9 mouse cellular contexts compared by ENCODE assay signal in genomic region chr2:32692496-32692895, GRCm38 (mm10). TPM values are rescaled to one million over a fixed set of nuclear protein-coding genes. Genes with fewer than 3 reads are reported as not detected.
DNase-seq lines count a peak whose midpoint lies in the region; ATAC-seq and TF ChIP-seq lines count a peak whose summit lies in the region.
"Had no signal": no experiment of that assay in that cellular context is flagged by ENCODE, and none has a peak within 500 bp of the region (broad histone marks: within the 10 kb centered on the region; RNA-seq: fewer than 3 reads in every experiment).

No protein-coding gene starts in this region.

- H3K9ac ChIP-seq in hindbrain, embryonic 13.5 days: 0 out of 2 replicates have a peak overlapping the region, but pooled peaks have one; percentile 89
- no peak overlapping the region for H3K9ac ChIP-seq in hindbrain, embryonic 11.5 days (ENCODE audit: low read depth, low read length)
- H3K9ac ChIP-seq in ES-Bruce4 (ENCODE audit: low read depth, poor library complexity, severe bottlenecking): peak overlapping the region; percentile 84; the same call in 1 of the 2 replicates
- H3K9ac ChIP-seq in embryonic facial prominence, embryonic 14.5 days (ENCODE audit: low read depth, low read length): 0 out of 2 replicates have a peak overlapping the region, but pooled peaks have one; percentile 80
- H3K9ac ChIP-seq in liver, embryonic 15.5 days: peak overlapping the region; percentile 78; the same call in 1 of the 2 replicates

- no peak for DNase-seq in hindbrain, embryonic 11.5 days (ENCODE audit: low spot score)
- no peak for DNase-seq in embryonic facial prominence, embryonic 14.5 days (ENCODE audit: low spot score)
- no peak for DNase-seq in right cerebral cortex, postnatal 4 days
- DNase-seq in thymus, postnatal 14 days: no peak
- DNase-seq: lung, postnatal 4 days had no signal

- no peaks in the 10 kb centered on the region for H3K9me3 ChIP-seq in hindbrain, embryonic 13.5 days
- H3K9me3 ChIP-seq in hindbrain, embryonic 11.5 days (ENCODE audit: control insufficient read depth, low read length): no peaks in the 10 kb centered on the region
- no peaks in the 10 kb centered on the region for H3K9me3 ChIP-seq in ES-Bruce4 (replicated peaks; ENCODE audit: control insufficient read depth, insufficient read depth, low read length, poor library complexity, severe bottlenecking)
- no peaks in the 10 kb centered on the region for H3K9me3 ChIP-seq in embryonic facial prominence, embryonic 14.5 days (ENCODE audit: control insufficient read depth, low read length)
- no peaks in the 10 kb centered on the region for H3K9me3 ChIP-seq in liver, embryonic 15.5 days (replicated peaks)

- no peak for ATAC-seq in hindbrain, embryonic 13.5 days (ENCODE audit: low FRiP score)
- no peak for ATAC-seq in hindbrain, embryonic 11.5 days (ENCODE audit: low FRiP score)
- no peak for ATAC-seq in embryonic facial prominence, embryonic 14.5 days (ENCODE audit: low read depth)
- no peak for ATAC-seq in liver, embryonic 15.5 days (ENCODE audit: insufficient read depth)

- H3K27me3 ChIP-seq in hindbrain, embryonic 13.5 days: no peaks in the 10 kb centered on the region
- no peaks in the 10 kb centered on the region for H3K27me3 ChIP-seq in hindbrain, embryonic 11.5 days (ENCODE audit: control insufficient read depth, insufficient read depth, low read length)
- H3K27me3 ChIP-seq in ES-Bruce4 (ENCODE audit: control insufficient read depth, insufficient read depth, low read length, poor library complexity, severe bottlenecking): no peaks in the 10 kb centered on the region
- no peaks in the 10 kb centered on the region for H3K27me3 ChIP-seq in embryonic facial prominence, embryonic 14.5 days (replicated peaks; ENCODE audit: control insufficient read depth, insufficient read depth, low read length)
- no peaks in the 10 kb centered on the region for H3K27me3 ChIP-seq in liver, embryonic 15.5 days

- peaks cover 9% of the 10 kb centered on the region for H3K36me3 ChIP-seq in hindbrain, embryonic 13.5 days
- H3K36me3 ChIP-seq in hindbrain, embryonic 11.5 days (ENCODE audit: control insufficient read depth, insufficient read depth, low read length): no peaks in the 10 kb centered on the region
- peaks cover 4% of the 10 kb centered on the region; the same call in 1 of the 2 replicates for H3K36me3 ChIP-seq in ES-Bruce4 (ENCODE audit: control insufficient read depth, insufficient read depth, low read length, poor library complexity, severe bottlenecking)
- peaks cover 12% of the 10 kb centered on the region; the same call in 1 of the 2 replicates for H3K36me3 ChIP-seq in embryonic facial prominence, embryonic 14.5 days (ENCODE audit: control insufficient read depth, insufficient read depth, low read length)
- peaks cover 11% of the 10 kb centered on the region for H3K36me3 ChIP-seq in liver, embryonic 15.5 days (replicated peaks)

- WGBS in hindbrain, embryonic 13.5 days: 95% methylated on average over 14 of the region's 14 CpGs
- whole genome bisulfite sequencing in hindbrain, embryonic 11.5 days: 95% methylated on average over 14 of the region's 14 CpGs
- WGBS in embryonic facial prominence, embryonic 14.5 days: 89% methylated on average over 14 of the region's 14 CpGs
- 82% methylated on average over 14 of the region's 14 CpGs for WGBS in liver, embryonic 15.5 days (ENCODE audit: insufficient replicate concordance)

- TF ChIP-seq POLR2A in ES-Bruce4 (IDR thresholded peaks at IDR 0.05; ENCODE audit: insufficient read depth, low read length): no peak

- H3K4me2 ChIP-seq in hindbrain, embryonic 13.5 days: peak overlapping the region; percentile 89; the same call in 1 of the 2 replicates
- no peak overlapping the region for H3K4me2 ChIP-seq in hindbrain, embryonic 11.5 days (replicated peaks; ENCODE audit: low read depth, low read length)
- peak overlapping the region; percentile 63 for H3K4me2 ChIP-seq in embryonic facial prominence, embryonic 14.5 days (ENCODE audit: low read depth, low read length)
- H3K4me2 ChIP-seq in liver, embryonic 15.5 days: peak overlapping the region; percentile 98

- no peak overlapping the region for H3K27ac ChIP-seq in hindbrain, embryonic 13.5 days
- H3K27ac ChIP-seq in hindbrain, embryonic 11.5 days (ENCODE audit: low read depth, low read length): no peak overlapping the region
- no peak overlapping the region for H3K27ac ChIP-seq in ES-Bruce4 (ENCODE audit: insufficient read depth, low read length)
- no peak overlapping the region for H3K27ac ChIP-seq in embryonic facial prominence, embryonic 14.5 days (replicated peaks; ENCODE audit: low read depth, low read length)
- peak overlapping the region; percentile 74; the same call in 1 of the 2 replicates for H3K27ac ChIP-seq in liver, embryonic 15.5 days (replicated peaks)

- no peak for TF ChIP-seq EP300 in ES-Bruce4 (IDR thresholded peaks at IDR 0.05; ENCODE audit: insufficient read depth, low read depth, low read length)

- peak overlapping the region; percentile 77; the same call in 1 of the 2 replicates for H3K4me3 ChIP-seq in hindbrain, embryonic 13.5 days
- H3K4me3 ChIP-seq in hindbrain, embryonic 11.5 days (ENCODE audit: low read depth, low read length): no peak overlapping the region
- peak overlapping the region; percentile 23; the same call in 1 of the 2 replicates for H3K4me3 ChIP-seq in ES-Bruce4 (ENCODE audit: low read depth, low read length)
- no peak overlapping the region for H3K4me3 ChIP-seq in embryonic facial prominence, embryonic 14.5 days (ENCODE audit: low read depth, low read length)
- peak overlapping the region; percentile 71 for H3K4me3 ChIP-seq in liver, embryonic 15.5 days (replicated peaks)

- no peak for TF ChIP-seq CTCF in ES-Bruce4 (IDR thresholded peaks at IDR 0.05; ENCODE audit: low read depth, low read length)

- peaks cover 18% of the 10 kb centered on the region for H3K4me1 ChIP-seq in hindbrain, embryonic 13.5 days (replicated peaks)
- peaks cover 2% of the 10 kb centered on the region; the same call in 1 of the 2 replicates for H3K4me1 ChIP-seq in hindbrain, embryonic 11.5 days (replicated peaks; ENCODE audit: control insufficient read depth, insufficient read depth, low read length)
- peaks cover 7% of the 10 kb centered on the region for H3K4me1 ChIP-seq in ES-Bruce4 (ENCODE audit: control insufficient read depth, insufficient read depth, low read length)
- peaks cover 5% of the 10 kb centered on the region; the same call in 1 of the 2 replicates for H3K4me1 ChIP-seq in embryonic facial prominence, embryonic 14.5 days (ENCODE audit: control insufficient read depth, insufficient read depth, low read length)
- peaks cover 53% of the 10 kb centered on the region for H3K4me1 ChIP-seq in liver, embryonic 15.5 days (replicated peaks)

RNA-seq across cellular contexts. Expression of gene Fpgs, which starts 11.4 kb away (rescaled TPM):
- polyA plus RNA-seq in hindbrain, embryonic 13.5 days (2015; fragmentation: Nextera tagmentation; extraction: Ambion mirVana): 14.5 and 16.4 TPM in 2 replicates
- polyA plus RNA-seq in hindbrain, embryonic 11.5 days (2014; fragmentation: Nextera tagmentation; extraction: Ambion mirVana): 11.2 and 13.6 TPM in 2 replicates
- 45.7 and 52.7 TPM in 2 replicates for polyA plus RNA-seq in ES-Bruce4 (2011; ENCODE audit: insufficient read depth, insufficient read length, low read depth, missing spikeins)
- polyA plus RNA-seq in embryonic facial prominence, embryonic 14.5 days (2014; fragmentation: Nextera tagmentation; extraction: Ambion mirVana): 28.2 and 31.0 TPM in 2 replicates
- polyA plus RNA-seq in liver, embryonic 15.5 days (2015; fragmentation: Nextera tagmentation; extraction: Ambion mirVana): 41.2 and 51.2 TPM in 2 replicates

RNA-seq across cellular contexts. Expression of gene Cdk9, which starts 20.4 kb away (rescaled TPM):
- 74.9 and 81.9 TPM in 2 replicates for polyA plus RNA-seq in hindbrain, embryonic 13.5 days (2015; fragmentation: Nextera tagmentation; extraction: Ambion mirVana)
- polyA plus RNA-seq in hindbrain, embryonic 11.5 days (2014; fragmentation: Nextera tagmentation; extraction: Ambion mirVana): 77.3 and 79.9 TPM in 2 replicates
- 109 and 115 TPM in 2 replicates for polyA plus RNA-seq in ES-Bruce4 (2011; ENCODE audit: insufficient read depth, insufficient read length, low read depth, missing spikeins)
- 67.4 and 82.3 TPM in 2 replicates for polyA plus RNA-seq in embryonic facial prominence, embryonic 14.5 days (2014; fragmentation: Nextera tagmentation; extraction: Ambion mirVana)
- polyA plus RNA-seq in liver, embryonic 15.5 days (2015; fragmentation: Nextera tagmentation; extraction: Ambion mirVana): 48.3 and 49.6 TPM in 2 replicates

RNA-seq across cellular contexts. Expression of gene Sh2d3c, which starts 28.4 kb away (rescaled TPM):
- polyA plus RNA-seq in hindbrain, embryonic 13.5 days (2015; fragmentation: Nextera tagmentation; extraction: Ambion mirVana): 41.8 and 50.5 TPM in 2 replicates
- polyA plus RNA-seq in hindbrain, embryonic 11.5 days (2014; fragmentation: Nextera tagmentation; extraction: Ambion mirVana): 25.9 and 27.6 TPM in 2 replicates
- polyA plus RNA-seq in ES-Bruce4 (2011; ENCODE audit: insufficient read depth, insufficient read length, low read depth, missing spikeins): 9.0 and 11.4 TPM in 2 replicates
- polyA plus RNA-seq in embryonic facial prominence, embryonic 14.5 days (2014; fragmentation: Nextera tagmentation; extraction: Ambion mirVana): 21.7 and 28.3 TPM in 2 replicates
- 7.0 and 8.3 TPM in 2 replicates for polyA plus RNA-seq in liver, embryonic 15.5 days (2015; fragmentation: Nextera tagmentation; extraction: Ambion mirVana)

RNA-seq across cellular contexts. Expression of gene Eng, which starts 46.1 kb away (rescaled TPM):
- 29.0 and 29.2 TPM in 2 replicates for polyA plus RNA-seq in hindbrain, embryonic 13.5 days (2015; fragmentation: Nextera tagmentation; extraction: Ambion mirVana)
- 18.1 and 23.1 TPM in 2 replicates for polyA plus RNA-seq in hindbrain, embryonic 11.5 days (2014; fragmentation: Nextera tagmentation; extraction: Ambion mirVana)
- polyA plus RNA-seq in ES-Bruce4 (2011; ENCODE audit: insufficient read depth, insufficient read length, low read depth, missing spikeins): 20.0 and 20.8 TPM in 2 replicates
- 57.9 and 64.3 TPM in 2 replicates for polyA plus RNA-seq in embryonic facial prominence, embryonic 14.5 days (2014; fragmentation: Nextera tagmentation; extraction: Ambion mirVana)
- 23.5 and 29.5 TPM in 2 replicates for polyA plus RNA-seq in liver, embryonic 15.5 days (2015; fragmentation: Nextera tagmentation; extraction: Ambion mirVana)

RNA-seq across cellular contexts. Expression of gene 6330409D20Rik, which starts 48.3 kb away (rescaled TPM):
- polyA plus RNA-seq in hindbrain, embryonic 13.5 days (2015; fragmentation: Nextera tagmentation; extraction: Ambion mirVana): 3.3 and 3.7 TPM in 2 replicates
- 2.3 and 3.0 TPM in 2 replicates for polyA plus RNA-seq in hindbrain, embryonic 11.5 days (2014; fragmentation: Nextera tagmentation; extraction: Ambion mirVana)
- polyA plus RNA-seq in ES-Bruce4 (2011; ENCODE audit: insufficient read depth, insufficient read length, low read depth, missing spikeins): not detected in 2 replicates
- polyA plus RNA-seq in embryonic facial prominence, embryonic 14.5 days (2014; fragmentation: Nextera tagmentation; extraction: Ambion mirVana): 0.33 and 0.45 TPM in 2 replicates
- not detected in 2 replicates for polyA plus RNA-seq in liver, embryonic 15.5 days (2015; fragmentation: Nextera tagmentation; extraction: Ambion mirVana)
- polyA plus RNA-seq: large intestine, adult 2 months had no signal

Comparison
In these comparisons a context has a peak if more than half of its experiments do, and no peak if none do; other contexts are left out.
1. H3K4me3 ChIP-seq: peak in hindbrain, embryonic 13.5 days (single experiment), ES-Bruce4 (single experiment) and liver, embryonic 15.5 days (single experiment); none in hindbrain, embryonic 11.5 days (single experiment) and embryonic facial prominence, embryonic 14.5 days (single experiment).